In genomic region chr10:116581369-116581718, GRCm38 (mm10) we compare ENCODE assay signal across 8 mouse cellular contexts. TPM values are rescaled to one million over a fixed set of nuclear protein-coding genes. Genes with fewer than 3 reads are reported as not detected.
DNase-seq lines count a peak whose midpoint lies in the region; ATAC-seq lines count a peak whose summit lies in the region.

TSS of gene Cnot2 (minus strand) at chr10:116581511.

- no peaks in the 10 kb centered on the region for H3K27me3 ChIP-seq in heart, embryonic 14.5 days (ENCODE audit: control insufficient read depth, insufficient read depth, low read length)
- H3K27me3 ChIP-seq in liver, embryonic 13.5 days: no peaks in the 10 kb centered on the region
- no peaks in the 10 kb centered on the region for H3K27me3 ChIP-seq in stomach, embryonic 16.5 days (ENCODE audit: control insufficient read depth, insufficient read depth, low read length)

- peaks cover 4% of the 10 kb centered on the region for H3K4me1 ChIP-seq in brown adipose tissue, adult 24 weeks (ENCODE audit: control insufficient read depth, insufficient read depth, insufficient read length, low read length)
- peaks cover 0 to 18% of the 10 kb centered on the region in 2 experiments; a peak in 2 of 4 replicates for H3K4me1 ChIP-seq in heart, embryonic 14.5 days (ENCODE audit: control insufficient read depth in 2 of 2, insufficient read depth in 2 of 2, low read length in 2 of 2)
- peaks cover 30% of the 10 kb centered on the region for H3K4me1 ChIP-seq in liver, embryonic 13.5 days (replicated peaks)
- no peaks in the 10 kb centered on the region for H3K4me1 ChIP-seq in stomach, embryonic 16.5 days (ENCODE audit: control insufficient read depth, insufficient read depth, low read length)

- no peaks in the 10 kb centered on the region for H3K9me3 ChIP-seq in heart, embryonic 14.5 days (ENCODE audit: control insufficient read depth, low read length)
- H3K9me3 ChIP-seq in liver, embryonic 13.5 days (replicated peaks): no peaks in the 10 kb centered on the region
- no peaks in the 10 kb centered on the region for H3K9me3 ChIP-seq in stomach, embryonic 16.5 days (replicated peaks; ENCODE audit: control insufficient read depth, low read length)

- H3K4me3 ChIP-seq in brown adipose tissue, adult 24 weeks (ENCODE audit: insufficient read depth, low read depth, low read length): peak within 1 kb of the TSS; percentile 95
- peak within 1 kb of the TSS; percentile 93 to 98 for H3K4me3 ChIP-seq in heart, embryonic 14.5 days (ENCODE audit: control insufficient read depth in 1 of 2, insufficient read depth in 1 of 2, low read depth in 1 of 2, low read length in 2 of 2)
- H3K4me3 ChIP-seq in liver, embryonic 13.5 days (replicated peaks): peak within 1 kb of the TSS; percentile 97
- peak within 1 kb of the TSS; percentile 97 for H3K4me3 ChIP-seq in stomach, embryonic 16.5 days (replicated peaks; ENCODE audit: low read length)

- H3K4me2 ChIP-seq in heart, embryonic 14.5 days (ENCODE audit: low read length): peak within 1 kb of the TSS; percentile 82
- H3K4me2 ChIP-seq in liver, embryonic 13.5 days: peak within 1 kb of the TSS; percentile 83
- peak within 1 kb of the TSS; percentile 74 for H3K4me2 ChIP-seq in stomach, embryonic 16.5 days (ENCODE audit: low read depth, low read length)

- H3K9ac ChIP-seq in heart, embryonic 14.5 days (ENCODE audit: low read length): peak within 1 kb of the TSS; percentile 92
- peak within 1 kb of the TSS; percentile 96 for H3K9ac ChIP-seq in liver, embryonic 13.5 days
- H3K9ac ChIP-seq in stomach, embryonic 16.5 days (ENCODE audit: low read length): peak within 1 kb of the TSS; percentile 98

- peak; percentile 80 for ATAC-seq in heart, embryonic 14.5 days (ENCODE audit: insufficient number of reproducible peaks, insufficient read depth, low FRiP score, low read depth)
- ATAC-seq in liver, embryonic 13.5 days (ENCODE audit: low read depth): peak; percentile 84
- ATAC-seq in stomach, embryonic 16.5 days (ENCODE audit: insufficient read depth, low FRiP score): peak; percentile 89

- DNase-seq in CD4-positive, CD25-positive, alpha-beta regulatory T cell, adult 2 months (ENCODE audit: low read depth, low spot score): peak; percentile 95
- DNase-seq in fibroblast of lung, adult 2 months (ENCODE audit: low read depth): peak; percentile 47
- peak; percentile 95 for DNase-seq in kidney, postnatal 14 days
- DNase-seq in liver, embryonic 13.5 days: peak; percentile 81
- DNase-seq in neural tube, embryonic 10.5 days (ENCODE audit: extremely low spot score, low spot score): peak; percentile 95

- peaks cover 15% of the 10 kb centered on the region for H3K36me3 ChIP-seq in heart, embryonic 14.5 days (ENCODE audit: control insufficient read depth, insufficient read depth, low read length)
- H3K36me3 ChIP-seq in liver, embryonic 13.5 days: peaks cover 6% of the 10 kb centered on the region; the same call in 1 of the 2 replicates
- no peaks in the 10 kb centered on the region for H3K36me3 ChIP-seq in stomach, embryonic 16.5 days (ENCODE audit: control insufficient read depth, insufficient read depth, low read length)

- WGBS in heart, embryonic 14.5 days: under 1% methylated on average over 36 of the region's 47 CpGs
- under 1% methylated on average over 47 of the region's 47 CpGs for WGBS in liver, embryonic 13.5 days (ENCODE audit: insufficient replicate concordance)
- WGBS in stomach, embryonic 16.5 days: 1% methylated on average over 47 of the region's 47 CpGs

- H3K27ac ChIP-seq in brown adipose tissue, adult 24 weeks (replicated peaks; ENCODE audit: low read depth, low read length): peak within 1 kb of the TSS; percentile 71
- H3K27ac ChIP-seq in heart, embryonic 14.5 days (replicated peaks in 1 of 2; ENCODE audit: control insufficient read depth in 1 of 2, insufficient read depth in 1 of 2, low read depth in 2 of 2, low read length in 2 of 2): peak within 1 kb of the TSS; percentile 83 to 97
- peak within 1 kb of the TSS; percentile 98 for H3K27ac ChIP-seq in liver, embryonic 13.5 days
- H3K27ac ChIP-seq in stomach, embryonic 16.5 days (ENCODE audit: low read length): peak within 1 kb of the TSS; percentile 98

RNA-seq across cellular contexts. Expression of gene Cnot2, which starts in this region (rescaled TPM):
- polyA plus RNA-seq in brown adipose tissue, adult 24 weeks (2012; ENCODE audit: insufficient read depth, insufficient read length, missing spikeins): 26.8 and 29.8 TPM in 2 replicates
- polyA plus RNA-seq in heart, embryonic 14.5 days (2014; fragmentation: Nextera tagmentation; extraction: Ambion mirVana): 75.8 and 78.2 TPM in 2 replicates
- 42.3 and 54.4 TPM in 2 replicates for polyA plus RNA-seq in liver, embryonic 13.5 days (2015; fragmentation: Nextera tagmentation; extraction: Ambion mirVana)
- polyA plus RNA-seq in stomach, embryonic 16.5 days (2015; fragmentation: Nextera tagmentation; extraction: Ambion mirVana): 82.3 and 83.5 TPM in 2 replicates

Comparison
In these comparisons a context has a peak if more than half of its experiments do, and no peak if none do; other contexts are left out.
1. Peak in every context shown above with its lines: DNase-seq, ATAC-seq, H3K4me3 ChIP-seq and H3K27ac ChIP-seq.